Mouse (Mus musculus) gastrocnemius, adult 18-20 months (tissue): ENCODE measurements at regions not wholly inside any gene's neighbourhood (a gene's known extent, or its start where the extent isn't known, plus 50 kb on each side); places are given as distances from the start of the nearest gene placed in this dataset.
"Not testable (repeated sequence)": the region's sequence is repeated elsewhere in the genome, so short reads cannot be mapped to it uniquely, and the experiment has no call there.

Source experiments
- DNase-seq: peaks from one replicate; pipeline ENCODE4 v3.0.0; 2021; ENCODE audit warnings: low spot score

DNA sequence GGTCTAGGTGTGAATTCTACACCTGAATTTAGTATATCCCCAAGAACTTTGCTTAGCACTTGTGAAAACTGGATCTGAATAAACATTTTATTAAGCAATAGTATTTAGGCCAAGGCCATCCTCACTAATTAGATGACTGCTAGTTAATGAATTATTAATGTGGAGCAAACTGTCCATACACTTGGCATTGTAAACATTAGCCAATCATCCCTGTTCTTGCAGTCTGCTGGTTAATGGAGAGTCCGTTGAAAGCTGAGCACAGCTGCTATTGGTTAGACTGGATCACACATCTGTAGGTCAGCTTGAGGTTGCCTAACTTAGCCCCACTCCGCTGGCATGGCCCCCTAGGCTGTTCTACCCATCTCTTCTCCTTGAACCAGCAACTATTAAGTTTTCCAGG is 826.2 kb upstream of the 4930452B06Rik start:
- no peak for DNase-seq

DNA sequence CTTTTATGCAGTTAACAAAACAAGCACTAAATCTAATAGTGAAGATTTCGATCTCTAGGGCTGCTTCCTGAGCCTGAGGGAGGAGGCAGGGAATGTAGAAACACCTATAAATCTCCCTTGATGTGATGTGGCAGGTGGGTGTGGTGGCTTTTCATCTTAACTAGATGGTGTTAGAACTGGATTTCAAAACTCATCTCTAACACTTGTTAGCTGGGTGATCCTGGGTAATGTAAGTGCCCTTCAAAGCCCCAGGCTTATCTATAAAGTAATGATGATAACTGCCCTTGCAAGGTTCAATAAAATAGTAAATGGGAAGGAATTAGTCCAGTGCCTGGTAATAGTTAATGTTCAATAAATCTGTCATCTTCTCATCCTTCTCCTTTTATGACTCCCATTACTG is 822.5 kb upstream of the 4930452B06Rik start:
- DNase-seq = no peak

DNA sequence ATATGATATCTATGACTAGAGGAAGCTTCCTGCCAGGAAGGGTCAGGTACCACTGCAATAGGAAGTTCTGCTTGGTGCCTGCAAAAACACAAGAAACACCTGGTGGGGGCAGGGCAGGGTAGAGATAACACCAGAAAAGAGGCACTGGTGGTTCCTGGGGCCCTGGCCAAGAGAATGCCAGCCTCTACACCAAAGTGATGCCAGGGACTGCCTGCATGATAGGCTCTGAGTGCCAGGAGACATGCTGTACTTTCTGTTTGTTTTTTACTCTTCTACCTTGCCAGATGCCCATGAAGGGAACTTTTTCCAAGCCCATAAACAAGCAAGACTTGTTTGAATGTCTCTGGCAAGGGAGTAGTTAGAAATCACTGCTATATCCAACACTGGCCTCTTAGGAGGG is 812.9 kb upstream of the 4930452B06Rik start:
- DNase-seq = no peak

DNA sequence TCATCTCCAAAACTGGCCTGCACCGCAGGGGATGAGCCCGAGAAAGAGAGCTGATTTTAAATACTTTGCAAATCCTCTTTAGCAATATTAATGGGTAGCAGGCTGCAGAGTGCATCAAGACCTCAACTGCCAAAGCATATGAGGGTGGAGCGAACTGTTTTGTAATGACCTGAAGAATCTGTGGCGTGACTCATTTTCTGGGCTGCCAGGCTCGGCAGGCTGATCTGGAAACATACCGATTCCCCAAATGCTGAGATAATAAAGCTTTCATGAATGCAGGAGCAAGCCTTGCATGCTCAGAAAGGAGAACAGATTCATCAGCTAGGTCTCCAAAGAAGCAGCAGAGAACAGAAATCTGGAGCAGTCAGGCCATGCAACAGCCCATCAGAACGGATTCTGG is 809.1 kb upstream of the 4930452B06Rik start:
- DNase-seq = peak; percentile 60

DNA sequence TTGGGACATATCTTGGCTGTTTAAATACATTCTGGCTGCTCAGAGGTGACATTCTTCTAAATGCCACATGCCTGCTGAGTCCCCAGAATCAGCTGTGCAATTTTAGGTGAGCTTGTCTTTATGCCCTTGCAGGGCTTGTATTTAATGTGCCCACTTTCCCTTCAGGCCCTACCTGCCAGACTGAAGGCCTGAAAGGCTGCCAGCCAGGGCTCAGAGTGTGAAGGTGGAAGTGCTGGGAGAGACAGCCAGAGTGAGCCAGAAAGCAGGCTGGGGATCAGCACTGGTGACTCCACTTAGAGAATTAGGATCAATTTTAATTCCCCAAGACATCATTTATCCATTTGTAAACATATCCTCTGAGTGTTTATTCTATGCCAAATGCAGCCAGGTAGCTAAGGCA is 803.6 kb upstream of the 4930452B06Rik start:
- no peak for DNase-seq

DNA sequence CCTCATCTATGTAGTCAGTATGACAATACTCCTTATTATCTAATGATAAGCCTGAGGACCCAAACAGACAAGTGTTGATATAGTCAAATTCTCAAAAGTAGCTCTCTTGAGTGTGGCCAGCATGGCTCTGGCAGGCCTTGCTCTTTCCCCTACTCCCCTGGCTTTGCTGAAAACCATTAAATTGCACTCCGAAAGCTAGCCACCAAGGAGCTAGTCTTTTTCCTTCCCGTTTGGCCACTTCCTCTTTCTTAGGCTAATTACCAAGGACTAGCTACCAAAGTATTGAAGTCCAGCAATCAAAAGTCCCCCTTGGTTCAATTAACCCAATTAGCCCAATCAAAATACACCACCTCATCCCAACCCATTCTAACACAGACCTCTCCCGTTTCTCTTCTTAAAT is 802.6 kb upstream of the 4930452B06Rik start:
- DNase-seq = no peak

DNA sequence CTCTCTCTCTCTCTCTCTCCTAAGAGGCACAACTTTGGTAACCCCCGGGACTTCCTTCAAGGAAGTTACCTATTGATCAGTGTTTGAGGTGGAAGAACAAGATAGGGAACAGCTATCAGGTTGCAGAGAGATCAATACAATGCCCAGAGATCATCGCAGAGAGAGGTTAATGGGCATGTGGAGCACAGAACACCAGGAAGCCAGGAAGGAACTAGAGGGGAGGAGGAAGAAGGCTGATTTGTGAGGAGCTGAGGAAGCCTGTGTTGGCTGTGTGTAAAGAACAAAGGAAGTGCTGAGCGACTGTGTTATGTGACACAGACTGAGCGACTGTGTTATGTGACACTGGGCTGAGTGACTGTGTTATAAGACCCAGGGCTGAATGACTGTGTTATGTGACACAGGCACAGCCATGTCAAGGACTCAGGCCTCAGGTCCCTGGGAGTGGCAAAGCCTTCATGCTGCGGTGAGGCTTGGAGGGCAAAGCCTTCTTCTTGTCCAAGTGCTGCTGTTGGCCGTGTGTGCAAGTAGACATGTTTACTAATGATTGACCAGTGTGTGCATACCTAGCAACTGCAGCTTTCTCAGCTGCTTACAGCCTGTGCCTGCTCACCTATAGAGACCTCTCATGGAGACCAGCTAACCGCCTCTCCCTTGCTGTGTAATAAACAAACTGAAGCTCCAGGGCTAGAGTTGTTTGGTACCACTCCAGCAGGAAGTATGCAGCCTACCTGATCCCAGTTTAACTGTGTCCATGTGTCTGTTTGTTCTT is 801.8 kb upstream of the 4930452B06Rik start:
- no peak for DNase-seq

DNA sequence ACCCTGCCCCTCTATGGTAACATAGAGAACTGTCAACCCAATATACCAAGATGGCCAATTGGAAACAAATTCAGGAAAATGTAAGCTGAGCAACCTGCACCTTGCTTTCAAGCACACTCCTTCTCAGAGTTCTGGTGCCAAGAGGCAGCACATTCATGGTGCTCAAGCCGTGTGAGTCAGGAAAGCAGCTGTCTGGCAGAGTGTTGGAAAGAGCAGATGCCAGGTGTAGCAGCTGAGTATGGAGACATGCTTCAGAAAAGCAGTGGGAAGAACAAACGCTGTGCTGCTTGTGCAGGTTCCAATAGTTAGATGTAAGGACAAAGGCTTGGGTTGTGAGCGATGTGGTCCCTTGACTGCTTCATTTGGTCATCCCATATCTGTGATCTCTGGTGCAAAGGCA is 794.0 kb upstream of the 4930452B06Rik start:
- DNase-seq = no peak

DNA sequence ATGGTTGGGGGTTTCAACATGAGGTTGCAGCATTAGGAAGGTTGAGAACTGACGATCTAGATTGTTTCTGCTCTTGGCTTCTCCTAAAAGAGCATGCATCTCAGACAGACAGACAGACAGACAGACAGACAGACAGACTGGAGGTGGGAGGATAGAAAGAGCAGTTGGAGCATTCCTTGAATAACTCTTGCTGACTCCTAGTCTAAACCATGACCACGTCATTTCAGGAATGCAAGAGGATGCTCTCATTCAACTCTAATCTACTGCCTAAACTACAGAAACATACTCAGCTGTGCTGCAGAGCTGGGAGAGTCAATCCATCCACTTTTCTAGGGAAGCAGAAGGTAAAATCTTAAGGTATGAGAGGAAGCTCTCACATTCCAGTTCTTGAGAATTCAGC is 792.8 kb upstream of the 4930452B06Rik start:
- DNase-seq = no peak

DNA sequence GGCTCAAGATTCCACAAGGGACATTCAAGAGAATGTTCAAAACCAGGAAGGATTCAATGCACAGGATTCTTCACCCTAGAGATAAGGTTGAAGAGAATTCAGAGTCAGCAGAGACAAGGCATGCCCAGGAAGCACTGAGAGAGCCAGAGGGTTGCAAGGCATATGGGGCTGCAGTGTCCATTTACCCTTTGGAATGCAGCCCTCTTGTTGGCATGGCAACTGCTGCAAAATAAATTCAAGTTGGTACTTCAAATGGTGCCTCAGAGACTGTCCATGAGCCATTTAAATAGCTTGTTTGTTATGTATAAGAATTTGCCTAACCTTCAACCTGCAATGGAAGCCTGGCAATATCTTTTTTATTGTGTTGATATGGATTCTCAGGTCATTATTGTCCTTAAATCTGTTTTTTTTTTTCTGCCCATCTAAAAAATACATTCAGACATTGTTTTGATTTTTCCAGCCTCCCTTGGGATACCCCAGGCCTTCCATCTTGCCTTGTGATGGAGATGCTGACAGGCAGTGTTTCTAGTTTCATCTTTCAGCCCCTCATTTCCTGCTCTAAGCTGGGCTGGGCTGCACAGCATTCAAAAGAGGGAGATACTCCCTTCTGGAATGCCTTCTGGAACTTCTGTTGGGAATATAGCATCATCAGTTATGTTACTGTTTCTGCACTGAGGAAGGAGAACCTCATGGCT is 791.9 kb upstream of the 4930452B06Rik start:
- no peak for DNase-seq

DNA sequence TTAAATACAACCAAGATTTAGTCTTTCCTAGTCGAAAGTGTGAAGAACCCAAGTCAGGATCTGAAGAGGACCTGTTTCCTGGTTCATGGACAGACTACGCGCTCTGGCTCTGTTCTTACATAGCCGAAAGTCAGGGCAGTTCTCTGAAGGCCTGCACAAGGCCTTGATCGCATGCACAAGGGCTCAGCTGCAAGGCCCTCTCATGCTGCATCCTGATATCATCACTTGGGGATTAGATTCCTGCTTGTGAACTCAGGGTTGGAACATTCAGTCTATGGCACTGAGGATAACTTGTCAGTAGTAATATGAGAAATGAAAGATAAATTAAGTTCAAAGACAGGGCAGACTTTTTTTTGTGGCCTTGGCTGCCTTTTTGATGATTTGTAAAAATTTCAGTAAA is 789.9 kb upstream of the 4930452B06Rik start:
- no peak for DNase-seq

DNA sequence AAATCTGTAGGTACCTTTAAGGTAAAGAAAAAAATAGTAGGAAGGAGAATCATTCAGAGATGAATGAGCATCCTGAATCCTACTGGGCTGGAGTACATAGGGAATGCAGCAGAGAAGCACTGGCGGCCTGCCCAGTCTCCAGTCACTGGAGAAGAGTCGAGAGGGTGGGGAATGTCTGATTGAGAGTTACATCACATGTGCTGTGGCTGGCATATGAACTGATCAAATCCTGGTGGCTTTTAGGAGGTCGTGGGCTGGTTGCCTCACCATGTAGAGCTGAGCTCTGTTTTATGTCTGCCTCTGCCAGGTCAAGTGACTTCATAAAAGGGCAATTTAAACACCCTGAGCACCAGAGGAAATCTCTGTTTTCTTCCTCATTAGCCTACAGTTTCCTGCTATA is 783.9 kb upstream of the 4930452B06Rik start:
- DNase-seq = peak; percentile 44

DNA sequence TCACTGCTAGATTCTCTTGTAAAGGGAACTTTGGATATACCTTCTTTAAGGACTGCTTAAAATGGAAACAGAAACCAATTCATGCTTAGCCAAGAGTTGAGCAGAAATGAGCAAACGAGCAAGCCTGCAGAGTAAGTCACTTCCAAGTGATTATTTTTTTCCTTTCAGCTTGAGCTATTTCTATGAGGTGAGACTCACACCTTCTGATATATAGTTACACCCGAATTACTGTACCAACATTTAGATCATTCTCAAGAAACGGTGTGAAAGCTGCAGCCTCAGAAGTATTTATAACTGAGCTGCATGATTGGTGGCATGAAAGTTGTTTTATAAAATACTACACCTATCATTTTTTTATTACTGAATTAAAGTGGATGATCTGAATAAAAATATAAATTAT is 771.9 kb upstream of the 4930452B06Rik start:
- no peak for DNase-seq

DNA sequence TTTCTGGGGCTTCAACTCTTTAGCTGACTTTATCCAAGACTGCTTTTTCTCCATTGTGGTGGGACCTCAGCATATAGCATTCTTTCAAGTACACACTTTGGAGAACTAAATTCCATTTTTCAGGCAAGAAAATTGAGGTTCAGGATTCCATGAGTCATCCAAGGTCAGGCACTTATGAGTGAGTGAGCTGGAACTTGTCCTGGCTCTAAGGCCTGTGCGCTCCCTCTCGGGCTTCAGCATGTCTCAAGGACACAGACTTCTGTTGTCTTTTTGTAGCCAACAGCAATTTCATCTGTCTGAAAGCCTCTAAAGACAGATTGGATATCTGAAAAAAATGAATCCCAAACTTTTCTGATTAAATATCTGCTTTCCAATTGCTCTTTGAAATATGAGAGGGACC is 769.1 kb upstream of the 4930452B06Rik start:
- no peak for DNase-seq

DNA sequence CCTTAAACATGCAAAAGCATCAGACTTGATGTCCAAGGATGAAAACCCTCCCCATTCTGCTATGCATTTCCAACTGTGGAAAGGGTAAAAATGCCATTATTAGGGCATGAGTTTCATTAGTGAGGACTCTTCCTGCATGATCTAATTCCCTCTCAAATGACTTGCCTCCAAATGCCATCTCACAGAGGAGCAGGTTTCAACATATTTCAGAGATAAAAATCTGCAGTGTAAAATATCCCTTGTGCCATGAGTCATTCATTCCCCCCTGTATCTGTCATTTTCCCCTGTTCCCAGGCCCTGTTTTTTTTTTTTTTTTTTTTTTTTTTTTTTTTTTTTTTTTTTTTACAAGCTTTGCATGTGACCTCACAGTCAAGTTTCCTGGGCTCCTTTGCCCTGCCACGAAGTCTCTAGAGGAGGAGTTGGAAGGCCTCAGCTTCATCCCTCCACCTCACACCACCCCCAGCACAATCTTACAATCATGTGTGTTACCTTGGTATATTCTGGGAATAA is 767.1 kb upstream of the 4930452B06Rik start:
- no peak for DNase-seq

DNA sequence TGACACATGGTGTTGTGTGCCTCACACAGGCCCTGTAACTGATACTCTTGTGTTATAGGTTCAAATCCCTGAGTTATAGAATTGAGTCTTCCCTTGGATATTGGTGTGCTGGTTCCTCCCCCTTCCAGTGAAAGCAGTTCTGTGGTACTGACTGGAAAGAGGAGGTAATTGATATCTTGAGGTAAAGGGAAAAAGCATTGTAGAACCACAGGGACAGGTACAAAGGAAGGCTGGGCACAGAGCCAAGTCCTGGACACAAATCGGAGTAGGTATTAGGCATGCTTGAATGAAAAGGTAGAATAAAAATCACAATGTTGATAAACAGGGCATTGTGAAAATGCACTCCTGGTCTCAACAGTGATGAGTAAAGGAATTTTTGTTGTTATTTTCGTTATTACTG is 765.8 kb upstream of the 4930452B06Rik start:
- no peak for DNase-seq

DNA sequence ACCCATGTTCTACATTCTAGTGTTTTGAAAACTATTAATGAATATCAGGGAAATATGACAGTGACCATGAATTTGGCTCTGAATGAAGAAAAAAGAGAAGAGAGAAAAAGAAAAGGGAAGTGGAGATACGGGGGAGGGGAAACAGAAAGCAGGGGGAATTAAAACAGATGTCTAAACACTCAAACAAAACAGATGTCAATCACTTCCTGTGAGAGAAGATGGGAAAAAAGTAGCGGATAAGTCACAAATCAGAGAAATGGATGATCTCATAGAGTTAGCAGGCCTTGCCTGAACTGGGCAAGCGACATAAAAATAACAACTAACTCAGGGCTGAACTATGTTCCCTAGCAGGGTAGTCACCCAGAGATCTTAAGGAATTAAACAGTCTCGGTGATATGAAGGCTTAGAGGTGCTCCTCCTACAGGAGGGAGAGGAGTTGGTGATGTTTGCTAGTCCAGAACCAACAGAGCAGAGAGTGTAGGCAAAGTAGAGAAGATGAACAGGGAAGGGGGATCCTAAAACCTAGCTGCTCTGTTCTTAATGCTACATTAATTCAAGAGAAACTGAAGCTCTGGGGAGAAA is 745.9 kb upstream of the 4930452B06Rik start:
- DNase-seq = no peak

DNA sequence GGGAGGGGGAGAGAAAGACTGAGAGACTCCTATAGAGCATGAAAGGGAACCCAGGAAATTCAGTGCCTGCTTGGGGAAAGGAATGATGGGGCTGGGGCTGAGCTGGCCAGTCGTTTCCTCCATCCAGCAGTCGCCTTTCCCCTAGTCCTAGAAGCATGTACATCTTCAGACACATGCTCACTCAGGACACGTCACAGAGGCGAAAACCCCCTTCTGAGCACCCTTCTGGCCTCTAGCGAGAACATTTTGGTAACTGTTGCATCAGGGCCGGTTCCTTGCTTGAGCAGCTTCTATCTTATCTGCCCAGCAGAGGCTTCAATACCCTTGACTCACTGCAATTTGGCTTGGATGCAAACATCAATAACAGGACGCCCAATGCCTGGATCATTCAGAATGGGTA is 737.6 kb upstream of the 4930452B06Rik start:
- no peak for DNase-seq

DNA sequence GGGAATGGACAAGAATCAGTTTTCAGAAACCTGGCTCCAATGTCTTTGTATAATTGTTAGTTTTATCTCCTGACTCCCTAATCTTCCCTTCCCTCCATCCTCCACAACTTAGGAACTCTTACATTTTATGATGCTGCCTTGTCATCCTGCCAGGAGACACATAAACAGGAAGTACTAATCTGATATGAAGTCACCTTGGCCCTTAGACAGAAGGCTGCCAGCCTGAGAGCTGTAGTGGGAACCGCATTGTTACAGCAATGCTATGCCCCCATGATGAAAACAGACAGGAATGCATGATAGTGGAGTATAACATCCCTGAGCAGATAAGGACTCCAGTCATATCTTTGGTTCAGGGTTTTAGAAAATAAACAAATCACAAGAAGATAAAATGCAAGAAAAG is 734.8 kb upstream of the 4930452B06Rik start:
- no peak for DNase-seq

DNA sequence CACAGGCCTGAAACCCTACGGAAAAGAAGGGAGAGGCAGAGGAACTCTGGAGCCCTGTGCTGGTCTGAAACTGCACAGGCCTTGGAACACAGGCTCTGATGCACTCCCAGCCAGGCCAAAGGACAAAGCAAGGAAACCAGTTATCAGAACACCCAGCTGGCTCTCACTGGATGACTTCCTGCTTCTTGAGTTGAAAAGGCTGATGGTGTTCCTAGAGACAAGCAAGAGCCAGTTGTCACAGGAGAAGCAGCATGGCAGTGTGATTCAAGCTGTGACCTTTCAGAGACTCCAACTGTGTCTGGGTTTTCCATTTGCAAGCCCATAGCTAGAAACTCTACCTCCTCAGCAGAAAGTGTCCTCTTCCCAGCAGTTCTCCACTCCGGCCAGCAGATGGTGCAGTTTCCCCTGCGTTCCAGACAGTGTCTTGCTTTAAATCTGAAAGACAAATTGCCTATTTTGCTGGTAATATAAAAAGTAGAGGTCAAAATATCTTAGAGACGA is 727.3 kb upstream of the 4930452B06Rik start:
- DNase-seq = peak; percentile 85

DNA sequence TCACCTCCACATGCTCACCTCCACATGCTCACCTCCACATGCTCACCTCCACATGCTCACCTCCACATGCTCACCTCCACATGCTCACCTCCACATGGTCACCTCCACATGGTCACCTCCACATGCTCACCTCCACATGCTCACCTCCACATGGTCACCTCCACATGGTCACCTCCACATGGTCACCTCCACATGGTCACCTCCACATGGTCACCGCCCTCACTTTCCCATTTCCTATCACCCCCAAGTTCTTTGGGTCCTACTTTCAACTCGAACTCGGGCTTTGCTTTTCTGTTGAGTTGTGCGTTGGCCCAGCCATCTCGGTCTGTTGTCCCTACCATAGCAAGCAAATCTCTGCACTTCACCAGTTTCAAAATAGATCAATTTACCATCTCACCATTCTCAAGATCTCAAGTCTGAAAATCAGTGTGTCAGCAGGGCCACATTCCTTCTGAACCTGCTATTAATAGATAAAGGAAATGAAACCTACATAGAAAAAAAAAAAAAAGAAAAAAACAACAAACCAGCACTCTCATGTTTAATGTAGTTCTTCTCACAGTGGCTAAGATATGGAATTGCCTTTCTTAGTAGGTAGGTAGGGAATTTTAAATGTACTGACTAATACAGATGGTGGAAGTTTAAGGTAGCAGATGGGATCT is 724.0 kb upstream of the 4930452B06Rik start:
- DNase-seq = not testable (repeated sequence)

DNA sequence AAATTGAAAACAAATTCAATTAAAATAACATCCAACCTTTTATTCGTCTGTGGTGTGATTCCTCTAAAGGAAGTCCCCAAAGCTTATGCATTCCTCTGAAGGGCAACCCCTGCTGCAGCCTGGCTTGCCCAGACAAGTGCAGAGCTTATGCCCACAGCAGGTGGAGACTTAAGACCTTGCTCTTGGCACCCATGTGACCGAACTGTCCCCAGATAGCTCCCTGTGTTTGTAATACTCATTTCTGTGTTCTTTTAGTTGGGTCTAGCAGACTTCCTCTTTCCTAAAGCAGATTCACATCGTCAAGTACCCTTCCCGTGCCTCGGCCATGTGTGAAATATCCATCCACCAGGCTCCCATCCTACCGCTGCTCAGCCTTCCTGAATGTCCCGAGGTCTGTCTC is 723.1 kb upstream of the 4930452B06Rik start:
- no peak for DNase-seq
